Mouse (Mus musculus): ENCODE data around the gene Gm14401. TPM values are rescaled to one million over a fixed set of nuclear protein-coding genes. Genes with fewer than 3 reads are reported as not detected.

Gm14401 gene
- not detected in 2 replicates for polyA plus RNA-seq (2012; rRNA removed; ENCODE audit: low replicate concordance)

DNA sequence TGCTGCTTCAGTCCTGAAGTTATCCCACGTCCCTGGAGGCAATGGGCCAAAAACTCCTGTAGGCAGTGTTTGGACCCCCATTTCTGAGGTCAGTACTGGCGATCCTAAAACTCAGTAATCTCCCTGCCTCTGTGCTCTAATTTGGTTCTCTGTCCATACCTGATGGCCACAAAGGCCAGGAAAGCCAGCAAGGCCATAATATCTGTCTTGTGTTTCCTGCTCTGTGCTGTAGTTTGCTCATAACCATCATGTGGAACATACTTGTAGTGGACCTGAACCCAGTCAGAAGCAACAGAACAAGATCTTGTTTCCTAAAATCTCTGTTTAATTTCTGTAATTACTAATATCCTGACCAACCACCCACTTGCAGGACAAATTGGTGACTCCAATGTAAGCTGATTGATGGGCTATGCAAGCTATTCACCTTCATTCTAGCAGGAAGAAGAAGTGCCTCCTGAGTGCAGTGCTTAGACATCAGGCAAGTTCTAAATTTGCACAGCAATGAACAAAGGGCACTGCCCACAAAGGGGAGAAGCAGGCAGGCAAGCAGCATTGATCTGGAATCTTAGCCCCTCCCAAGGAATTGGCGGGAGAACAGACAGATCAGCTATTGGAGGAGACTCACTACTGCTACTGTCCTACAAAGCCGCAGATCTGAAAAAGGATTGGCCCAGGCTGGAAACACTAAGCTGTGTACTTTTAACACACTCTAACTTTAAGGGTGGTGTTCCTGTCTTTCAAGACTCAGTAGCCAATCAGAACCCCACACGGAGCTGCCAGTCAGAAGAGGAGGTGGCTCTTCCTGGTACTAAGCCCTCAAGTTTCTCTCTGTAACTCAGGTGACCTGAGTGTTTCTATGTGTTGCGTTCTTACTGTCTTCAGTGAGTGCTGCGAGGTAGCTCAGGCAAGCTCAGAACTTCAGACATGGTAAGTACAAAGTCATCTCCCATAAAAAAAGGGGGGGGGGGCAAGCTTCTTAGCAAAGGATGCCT is at the start of gene Gm14401:
Gene Gm14401, plus strand, starts transcription at position 889 of the 992 bp plus-strand sequence.

Other genes with a start within 250 kb of the Gm14401 start
- gene Gm14408, start 243.2 kb upstream of the Gm14401 start, polyA plus RNA-seq (2012; rRNA removed; ENCODE audit: low replicate concordance) = not detected in 2 replicates
- 0.07 and 0.30 TPM in 2 replicates for gene Gm14296, start 146.5 kb upstream of the Gm14401 start, polyA plus RNA-seq (2012; rRNA removed; ENCODE audit: low replicate concordance)
- gene Gm14419, start 73.4 kb upstream of the Gm14401 start, polyA plus RNA-seq (2012; rRNA removed; ENCODE audit: low replicate concordance) = not detected in 2 replicates
- 0.16 and 0.24 TPM in 2 replicates for gene Gm14410, start 132.1 kb downstream of the Gm14401 start, polyA plus RNA-seq (2012; rRNA removed; ENCODE audit: low replicate concordance)
- not detected in 2 replicates for gene Gm14409, start 192.7 kb downstream of the Gm14401 start, polyA plus RNA-seq (2012; rRNA removed; ENCODE audit: low replicate concordance)
- gene Gm14412, start 250.0 kb downstream of the Gm14401 start, polyA plus RNA-seq (2012; rRNA removed; ENCODE audit: low replicate concordance) = not detected in 2 replicates

Measured in duodenum, adult 2 months (tissue).